Mouse (Mus musculus) layer of hippocampus, adult 11-12 months (tissue): ENCODE data around the gene Alox12.

ENCODE experiments used
- DNase-seq: peaks from one replicate; pipeline ENCODE4 v3.0.0; 2022; ENCODE audit warnings: low spot score

Alox12 gene

GRCm38 (mm10) chr11:70239541-70240279, 15.4 kb downstream of the Alox12 start, which contains the start of the genes Gm21988 and Rnasek:
TSS of gene Gm21988 (minus strand) at chr11:70239830.
TSS of gene Rnasek (minus strand) at chr11:70239842.
- DNase-seq = peak; percentile 88

- DNase-seq = no peak
These were observed 16.3 kb downstream of the Alox12 start for GRCm38 (mm10) chr11:70238591-70239440.

- peak; percentile 97 for DNase-seq
These were observed 17.5 kb downstream of the Alox12 start, which contains the start of gene 0610010K14Rik for GRCm38 (mm10) chr11:70237457-70238167. TSS of gene 0610010K14Rik (minus strand) at chr11:70237914.

- no peak for DNase-seq
These were observed 18.4 kb downstream of the Alox12 start for GRCm38 (mm10) chr11:70236717-70237116.

- no peak for DNase-seq
These were observed 19.8 kb downstream of the Alox12 start for GRCm38 (mm10) chr11:70235254-70235900.

- no peak for DNase-seq
These were observed 20.7 kb downstream of the Alox12 start for GRCm38 (mm10) chr11:70234497-70234896.

GRCm38 (mm10) chr11:70234037-70234436, 21.1 kb downstream of the Alox12 start:
- DNase-seq = no peak

GRCm38 (mm10) chr11:70233016-70233415, 22.1 kb downstream of the Alox12 start:
- no peak for DNase-seq

GRCm38 (mm10) chr11:70232546-70232945, 22.6 kb downstream of the Alox12 start:
- no peak for DNase-seq

- DNase-seq = peak; percentile 72
These were observed 24.9 kb downstream of the Alox12 start for GRCm38 (mm10) chr11:70230239-70230727.

GRCm38 (mm10) chr11:70229260-70230010, 25.7 kb downstream of the Alox12 start, which contains the start of gene Bcl6b:
TSS of gene Bcl6b (minus strand) at chr11:70229798.
- DNase-seq = no peak

- peak; percentile 78 for DNase-seq
These were observed 26.3 kb downstream of the Alox12 start for GRCm38 (mm10) chr11:70228828-70229227.

GRCm38 (mm10) chr11:70227661-70228245, 27.4 kb downstream of the Alox12 start:
- DNase-seq = no peak

GRCm38 (mm10) chr11:70227126-70227525, 28.0 kb downstream of the Alox12 start:
- no peak for DNase-seq

GRCm38 (mm10) chr11:70226602-70226890, 28.6 kb downstream of the Alox12 start:
- DNase-seq = no peak

- no peak for DNase-seq
These were observed 29.2 kb downstream of the Alox12 start for GRCm38 (mm10) chr11:70225798-70226601.

GRCm38 (mm10) chr11:70223724-70224123, 31.4 kb downstream of the Alox12 start:
- no peak for DNase-seq

- DNase-seq = no peak
These were observed 33.3 kb downstream of the Alox12 start for GRCm38 (mm10) chr11:70221603-70222500.
